24 mouse cellular contexts compared by ENCODE assay signal in genomic region chr5:22388502-22388901, GRCm38 (mm10).
"Had no signal": no experiment of that assay in that cellular context is flagged by ENCODE, and none has a peak within 500 bp of the region (broad histone marks: within the 10 kb centered on the region; RNA-seq: fewer than 3 reads in every experiment).

No protein-coding gene starts in this region.

- H3K4me3 ChIP-seq: heart, adult 2 months; heart, embryonic 10.5 days; heart, embryonic 12.5 days; hindbrain, embryonic 10.5 days; hindbrain, embryonic 12.5 days; intestine, embryonic 15.5 days; layer of hippocampus, adult 2 months; left cerebral cortex, adult 2 months; limb, embryonic 10.5 days; limb, embryonic 12.5 days had no signal

- H3K9me3 ChIP-seq: heart, embryonic 10.5 days; heart, embryonic 12.5 days; hindbrain, embryonic 10.5 days; hindbrain, embryonic 12.5 days; intestine, embryonic 15.5 days; limb, embryonic 10.5 days; limb, embryonic 12.5 days had no signal

- H3K4me2 ChIP-seq: heart, embryonic 12.5 days; hindbrain, embryonic 12.5 days; hindbrain, embryonic 14.5 days; intestine, embryonic 15.5 days; limb, embryonic 12.5 days had no signal

- ATAC-seq: forebrain, postnatal 0 days; hindbrain, embryonic 16.5 days; inflammation-experienced regulatory T-cells, adult 6 months; intestine, embryonic 15.5 days; intestine, postnatal 0 days had no signal

- H3K36me3 ChIP-seq: heart, embryonic 10.5 days; heart, embryonic 12.5 days; hindbrain, embryonic 10.5 days; hindbrain, embryonic 12.5 days; intestine, embryonic 15.5 days; limb, embryonic 10.5 days; limb, embryonic 12.5 days had no signal

- H3K9ac ChIP-seq: forebrain, postnatal 0 days; heart, embryonic 12.5 days; hindbrain, embryonic 12.5 days; hindbrain, embryonic 14.5 days; intestine, embryonic 15.5 days; limb, embryonic 12.5 days had no signal

- H3K4me1 ChIP-seq: heart, embryonic 10.5 days; heart, embryonic 12.5 days; hindbrain, embryonic 10.5 days; hindbrain, embryonic 12.5 days; intestine, embryonic 15.5 days; limb, embryonic 10.5 days; limb, embryonic 12.5 days had no signal

- DNase-seq: forebrain, postnatal 0 days; gastrocnemius, postnatal 14 days; gastrocnemius, postnatal 36 days; heart, adult 2 months; heart, postnatal 10 days; heart, postnatal 4 days; kidney, adult 18-20 months; kidney, adult 8-10 months; kidney, postnatal 10 days; kidney, postnatal 25 days; kidney, postnatal 4 days had no signal

- H3K27ac ChIP-seq: heart, adult 2 months; heart, embryonic 10.5 days; hindbrain, embryonic 10.5 days; hindbrain, embryonic 12.5 days; hindbrain, embryonic 14.5 days; intestine, embryonic 15.5 days; layer of hippocampus, adult 2 months; left cerebral cortex, adult 2 months; limb, embryonic 10.5 days; limb, embryonic 12.5 days had no signal

- H3K27me3 ChIP-seq: heart, embryonic 12.5 days; hindbrain, embryonic 12.5 days; intestine, embryonic 15.5 days; limb, embryonic 12.5 days had no signal
